Mouse (Mus musculus): ENCODE measurements around the gene Ccdc92. TPM values are rescaled to one million over a fixed set of nuclear protein-coding genes. Genes with fewer than 3 reads are reported as not detected.

Gene Ccdc92
- polyA plus RNA-seq, 1 experiment from 2014 or later = 9.8 TPM

- H3K27me3 ChIP-seq (replicated peaks; ENCODE audit: insufficient read depth, low read length) = no peaks in the 10 kb centered on the region
- WGBS = 48% methylated on average over 5 of the region's 5 CpGs
These were observed 47.4 kb downstream of the Ccdc92 start for GRCm38 (mm10) chr5:124814797-124815196.

GRCm38 (mm10) chr5:124812466-124812865 lies 49.8 kb downstream of the Ccdc92 start:
- Histone ChIP-seq H3K9ac (replicated peaks; ENCODE audit: low read depth) (no peak overlapping the region), H3K4me2 (replicated peaks; ENCODE audit: low read depth, low read length) (no peak overlapping the region), H3K27ac (ENCODE audit: low read length) (no peak overlapping the region), H3K9me3 (ENCODE audit: low read length) (no peaks in the 10 kb centered on the region), H3K36me3 (ENCODE audit: insufficient read depth, low read length) (no peaks in the 10 kb centered on the region), H3K4me1 (ENCODE audit: insufficient read depth, low read depth, low read length) (no peaks in the 10 kb centered on the region), H3K4me3 (ENCODE audit: low read depth, low read length) (no peak overlapping the region), H3K27me3 (replicated peaks; ENCODE audit: insufficient read depth, low read length) (no peaks in the 10 kb centered on the region)
- 75% methylated on average over 12 of the region's 12 CpGs for WGBS
- no peak for ATAC-seq
- no peak for TF ChIP-seq EP300 (IDR thresholded peaks at IDR 0.05)
- DNase-seq (ENCODE audit: low spot score) = no peak

More at GRCm38 (mm10) chr5:124814797-124815196, 47.4 kb downstream of the Ccdc92 start:
- Histone ChIP-seq H3K4me2 (replicated peaks; ENCODE audit: low read depth, low read length) (no peak overlapping the region), H3K27ac (ENCODE audit: low read length) (no peak overlapping the region), H3K4me3 (ENCODE audit: low read depth, low read length) (no peak overlapping the region), H3K36me3 (ENCODE audit: insufficient read depth, low read length) (no peaks in the 10 kb centered on the region), H3K9me3 (ENCODE audit: low read length) (no peaks in the 10 kb centered on the region), H3K4me1 (ENCODE audit: insufficient read depth, low read depth, low read length) (no peaks in the 10 kb centered on the region), H3K9ac (replicated peaks; ENCODE audit: low read depth) (no peak overlapping the region)
- DNase-seq (ENCODE audit: low spot score) = no peak
- ATAC-seq = no peak
- TF ChIP-seq EP300 (IDR thresholded peaks at IDR 0.05) (no peak), CTCF (IDR thresholded peaks at IDR 0.05) (no peak)

GRCm38 (mm10) chr5:124809708-124810366 lies 52.4 kb downstream of the Ccdc92 start:
- no peaks in the 10 kb centered on the region for H3K36me3 ChIP-seq (ENCODE audit: insufficient read depth, low read length)
- no peak for TF ChIP-seq EP300 (IDR thresholded peaks at IDR 0.05)
- TF ChIP-seq CTCF (IDR thresholded peaks at IDR 0.05) = no peak
- H3K27ac ChIP-seq (ENCODE audit: low read length) = no peak overlapping the region
- WGBS = 61% methylated on average over 4 of the region's 4 CpGs
- H3K4me3 ChIP-seq (ENCODE audit: low read depth, low read length) = no peak overlapping the region
- H3K9me3 ChIP-seq (ENCODE audit: low read length) = no peaks in the 10 kb centered on the region
- H3K4me2 ChIP-seq (replicated peaks; ENCODE audit: low read depth, low read length) = no peak overlapping the region
- H3K27me3 ChIP-seq (replicated peaks; ENCODE audit: insufficient read depth, low read length) = no peaks in the 10 kb centered on the region
- no peak overlapping the region for H3K9ac ChIP-seq (replicated peaks; ENCODE audit: low read depth)
- DNase-seq (ENCODE audit: low spot score) = peak; percentile 9
- ATAC-seq = no peak
- no peaks in the 10 kb centered on the region for H3K4me1 ChIP-seq (ENCODE audit: insufficient read depth, low read depth, low read length)

- TF ChIP-seq EP300 (IDR thresholded peaks at IDR 0.05) = no peak
- TF ChIP-seq CTCF (IDR thresholded peaks at IDR 0.05) = no peak
- ATAC-seq (no peak), DNase-seq (ENCODE audit: low spot score) (no peak)
- no peak overlapping the region for H3K27ac ChIP-seq (ENCODE audit: low read length)
- no peaks in the 10 kb centered on the region for H3K4me1 ChIP-seq (ENCODE audit: insufficient read depth, low read depth, low read length)
- no peak overlapping the region for H3K4me3 ChIP-seq (ENCODE audit: low read depth, low read length)
- no peaks in the 10 kb centered on the region for H3K9me3 ChIP-seq (ENCODE audit: low read length)
- 82% methylated on average over 7 of the region's 7 CpGs for WGBS
- no peaks in the 10 kb centered on the region for H3K27me3 ChIP-seq (replicated peaks; ENCODE audit: insufficient read depth, low read length)
- H3K4me2 ChIP-seq (replicated peaks; ENCODE audit: low read depth, low read length) = no peak overlapping the region
- no peak overlapping the region for H3K9ac ChIP-seq (replicated peaks; ENCODE audit: low read depth)
- no peaks in the 10 kb centered on the region for H3K36me3 ChIP-seq (ENCODE audit: insufficient read depth, low read length)
These were observed 70.1 kb downstream of the Ccdc92 start for GRCm38 (mm10) chr5:124792112-124792511.

GRCm38 (mm10) chr5:124785650-124786049 lies 76.6 kb downstream of the Ccdc92 start:
- no peak overlapping the region for H3K4me2 ChIP-seq (replicated peaks; ENCODE audit: low read depth, low read length)
- H3K9ac ChIP-seq (replicated peaks; ENCODE audit: low read depth) = no peak overlapping the region
- no peaks in the 10 kb centered on the region for H3K36me3 ChIP-seq (ENCODE audit: insufficient read depth, low read length)
- H3K9me3 ChIP-seq (ENCODE audit: low read length) = no peaks in the 10 kb centered on the region
- H3K4me1 ChIP-seq (ENCODE audit: insufficient read depth, low read depth, low read length) = no peaks in the 10 kb centered on the region
- TF ChIP-seq EP300 (IDR thresholded peaks at IDR 0.05) (no peak), CTCF (IDR thresholded peaks at IDR 0.05) (peak; percentile 47; the same call in 1 of the 2 replicates)
- 81% methylated on average over 7 of the region's 7 CpGs for WGBS
- no peak overlapping the region for H3K27ac ChIP-seq (ENCODE audit: low read length)
- no peaks in the 10 kb centered on the region for H3K27me3 ChIP-seq (replicated peaks; ENCODE audit: insufficient read depth, low read length)
- DNase-seq (ENCODE audit: low spot score) (no peak), ATAC-seq (no peak)
- no peak overlapping the region for H3K4me3 ChIP-seq (ENCODE audit: low read depth, low read length)

Other genes starting within 250 kb of the Ccdc92 start
- gene Atp6v0a2, start 233.8 kb downstream of the Ccdc92 start, polyA plus RNA-seq (2015; fragmentation: Nextera tagmentation; extraction: Ambion mirVana) = 23.8 and 26.8 TPM in 2 replicates
- 0.95 and 1.0 TPM in 2 replicates for gene Dnah10, start 137.3 kb downstream of the Ccdc92 start, polyA plus RNA-seq (2015; fragmentation: Nextera tagmentation; extraction: Ambion mirVana)
- gene Zfp664, start 267 bp upstream of the Ccdc92 start, polyA plus RNA-seq (2015; fragmentation: Nextera tagmentation; extraction: Ambion mirVana) = 79.5 and 90.5 TPM in 2 replicates
- gene Rflna, start 140.8 kb upstream of the Ccdc92 start, polyA plus RNA-seq (2015; fragmentation: Nextera tagmentation; extraction: Ambion mirVana) = 15.6 and 17.1 TPM in 2 replicates